In genomic region chr5:115280050-115280687, GRCm38 (mm10) we compare ENCODE assay signal across 7 mouse cellular contexts. TPM values are rescaled to one million over a fixed set of nuclear protein-coding genes. Genes with fewer than 3 reads are reported as not detected.
A peak's percentile ranks its signal among the peaks of the same experiment; 100 is the strongest.
DNase-seq lines count a peak whose midpoint lies in the region; ATAC-seq and TF ChIP-seq lines count a peak whose summit lies in the region.

No protein-coding gene starts in this region.

- peak overlapping the region; percentile 86 for H3K4me3 ChIP-seq in heart, postnatal 0 days (ENCODE audit: low read depth, low read length)
- peak overlapping the region; percentile 99 for H3K4me3 ChIP-seq in liver, embryonic 11.5 days (ENCODE audit: low read depth, low read length)

- no peaks in the 10 kb centered on the region for H3K27me3 ChIP-seq in heart, postnatal 0 days (ENCODE audit: control insufficient read depth, insufficient read depth, low read length)
- no peaks in the 10 kb centered on the region for H3K27me3 ChIP-seq in liver, embryonic 11.5 days (replicated peaks; ENCODE audit: control insufficient read depth, insufficient read depth, low read length)

- peak overlapping the region; percentile 95 for H3K4me2 ChIP-seq in heart, postnatal 0 days (ENCODE audit: low read depth, low read length)
- peak overlapping the region; percentile 93 for H3K4me2 ChIP-seq in liver, embryonic 11.5 days

- DNase-seq in right cerebral cortex, postnatal 10 days (ENCODE audit: low spot score in 2 of 2), result peak; percentile 42 to 55
- DNase-seq in right cerebral cortex, adult 18-20 months, result no peak
- DNase-seq in cerebellum, adult 9-10 months, result peak; percentile 62
- no peak for DNase-seq in heart, postnatal 0 days (ENCODE audit: low spot score)
- DNase-seq in liver, embryonic 11.5 days (ENCODE audit: low spot score), result no peak
- peak; percentile 39 for DNase-seq in retina, postnatal 1 day

- TF ChIP-seq EP300 in heart, postnatal 0 days (IDR thresholded peaks at IDR 0.05; ENCODE audit: low read depth), result no peak

- no peak for TF ChIP-seq CTCF in heart, postnatal 0 days (IDR thresholded peaks at IDR 0.05; ENCODE audit: low read depth)

- WGBS in heart, postnatal 0 days, result 4% methylated on average over 17 of the region's 17 CpGs
- 6% methylated on average over 17 of the region's 17 CpGs for WGBS in liver, embryonic 11.5 days

- H3K27ac ChIP-seq in heart, postnatal 0 days (ENCODE audit: low read depth), result peak overlapping the region; percentile 76
- peak overlapping the region; percentile 48 for H3K27ac ChIP-seq in liver, embryonic 11.5 days (ENCODE audit: low read depth, low read length)

- H3K36me3 ChIP-seq in heart, postnatal 0 days (replicated peaks; ENCODE audit: control insufficient read depth, insufficient read depth, low read length), result peaks cover 18% of the 10 kb centered on the region
- H3K36me3 ChIP-seq in liver, embryonic 11.5 days (ENCODE audit: control insufficient read depth, insufficient read depth, low read length), result peaks cover 10% of the 10 kb centered on the region

- no peaks in the 10 kb centered on the region for H3K9me3 ChIP-seq in heart, postnatal 0 days (replicated peaks; ENCODE audit: control insufficient read depth, low read length)
- no peaks in the 10 kb centered on the region for H3K9me3 ChIP-seq in liver, embryonic 11.5 days (ENCODE audit: control insufficient read depth, low read length)

- peaks cover 5% of the 10 kb centered on the region; the same call in 1 of the 2 replicates for H3K4me1 ChIP-seq in heart, postnatal 0 days (ENCODE audit: control insufficient read depth, insufficient read depth)
- peaks cover 11% of the 10 kb centered on the region for H3K4me1 ChIP-seq in liver, embryonic 11.5 days (replicated peaks; ENCODE audit: control insufficient read depth, insufficient read depth, low read length)

- peak overlapping the region; percentile 88 for H3K9ac ChIP-seq in heart, postnatal 0 days (replicated peaks; ENCODE audit: low read depth, low read length)
- peak overlapping the region; percentile 87 for H3K9ac ChIP-seq in liver, embryonic 11.5 days (ENCODE audit: low read depth, low read length)

- no peak; the same call in 1 of the 2 replicates for ATAC-seq in heart, postnatal 0 days (ENCODE audit: insufficient read depth, low read depth)
- ATAC-seq in liver, embryonic 11.5 days (replicated peaks; ENCODE audit: low FRiP score), result peak; percentile 30
- ATAC-seq in activated CD4-positive, CD25-positive, alpha-beta regulatory T cell, adult 4 months, result no peak

RNA-seq across cellular contexts. Expression of gene Coq5, which starts 0.7 kb away (rescaled TPM):
- total RNA-seq in heart, postnatal 0 days (2014; rRNA removed; ENCODE audit: low replicate concordance), result 74.1 and 82.7 TPM in 2 replicates
- polyA plus RNA-seq in heart, postnatal 0 days (2015; fragmentation: Nextera tagmentation; extraction: Ambion mirVana), result 111 and 116 TPM in 2 replicates
- polyA plus RNA-seq in liver, embryonic 11.5 days (2014; fragmentation: Nextera tagmentation; extraction: Ambion mirVana), result 62.7 and 67.9 TPM in 2 replicates
- polyA plus RNA-seq in activated CD4-positive, CD25-positive, alpha-beta regulatory T cell, adult 4 months (2017; shearing (Covaris generic)), result 10 to 100 TPM; 27.2 to 34.4 TPM

RNA-seq across cellular contexts. Expression of gene Rnf10, which starts 7.5 kb away (rescaled TPM):
- 76.0 and 82.4 TPM in 2 replicates for total RNA-seq in heart, postnatal 0 days (2014; rRNA removed; ENCODE audit: low replicate concordance)
- polyA plus RNA-seq in heart, postnatal 0 days (2015; fragmentation: Nextera tagmentation; extraction: Ambion mirVana), result 104 and 105 TPM in 2 replicates
- polyA plus RNA-seq in liver, embryonic 11.5 days (2014; fragmentation: Nextera tagmentation; extraction: Ambion mirVana), result 72.2 and 76.8 TPM in 2 replicates
- polyA plus RNA-seq in activated CD4-positive, CD25-positive, alpha-beta regulatory T cell, adult 4 months (2017; shearing (Covaris generic)), result 10 to 100 TPM; 30.8 to 33.1 TPM

RNA-seq across cellular contexts. Expression of gene Dynll1, which starts 20.6 kb away (rescaled TPM):
- total RNA-seq in heart, postnatal 0 days (2014; rRNA removed; ENCODE audit: low replicate concordance), result 164 and 224 TPM in 2 replicates
- polyA plus RNA-seq in heart, postnatal 0 days (2015; fragmentation: Nextera tagmentation; extraction: Ambion mirVana), result 615 and 804 TPM in 2 replicates
- 1,214 and 1,307 TPM in 2 replicates for polyA plus RNA-seq in liver, embryonic 11.5 days (2014; fragmentation: Nextera tagmentation; extraction: Ambion mirVana)
- 100 to 1,000 TPM; 459 to 496 TPM for polyA plus RNA-seq in activated CD4-positive, CD25-positive, alpha-beta regulatory T cell, adult 4 months (2017; shearing (Covaris generic))

RNA-seq across cellular contexts. Expression of gene Pop5, which starts 44.5 kb away (rescaled TPM):
- 41.1 and 71.6 TPM in 2 replicates for total RNA-seq in heart, postnatal 0 days (2014; rRNA removed; ENCODE audit: low replicate concordance)
- polyA plus RNA-seq in heart, postnatal 0 days (2015; fragmentation: Nextera tagmentation; extraction: Ambion mirVana), result 57.9 and 65.9 TPM in 2 replicates
- polyA plus RNA-seq in liver, embryonic 11.5 days (2014; fragmentation: Nextera tagmentation; extraction: Ambion mirVana), result 171 and 181 TPM in 2 replicates
- polyA plus RNA-seq in activated CD4-positive, CD25-positive, alpha-beta regulatory T cell, adult 4 months (2017; shearing (Covaris generic)), result 100 to 1,000 TPM; 122 to 135 TPM

RNA-seq across cellular contexts. Expression of gene Srsf9, which starts 46.8 kb away (rescaled TPM):
- 21.3 and 41.1 TPM in 2 replicates for total RNA-seq in heart, postnatal 0 days (2014; rRNA removed; ENCODE audit: low replicate concordance)
- polyA plus RNA-seq in heart, postnatal 0 days (2015; fragmentation: Nextera tagmentation; extraction: Ambion mirVana), result 62.9 and 67.5 TPM in 2 replicates
- polyA plus RNA-seq in liver, embryonic 11.5 days (2014; fragmentation: Nextera tagmentation; extraction: Ambion mirVana), result 261 and 275 TPM in 2 replicates
- polyA plus RNA-seq in activated CD4-positive, CD25-positive, alpha-beta regulatory T cell, adult 4 months (2017; shearing (Covaris generic)), result 10 to 100 TPM; 17.9 to 23.8 TPM

Comparison
In these comparisons a context has a peak if more than half of its experiments do, and no peak if none do; other contexts are left out.
1. DNase-seq: peak in right cerebral cortex, postnatal 10 days (2 of 2), cerebellum, adult 9-10 months (single experiment) and retina, postnatal 1 day (single experiment); none in right cerebral cortex, adult 18-20 months (single experiment), heart, postnatal 0 days (single experiment) and liver, embryonic 11.5 days (single experiment).